Mouse (Mus musculus): ENCODE measurements at regions not wholly inside any gene's neighbourhood (a gene's known extent, or its start where the extent isn't known, plus 50 kb on each side); places are given as distances from the start of the nearest gene placed in this dataset.

DNA sequence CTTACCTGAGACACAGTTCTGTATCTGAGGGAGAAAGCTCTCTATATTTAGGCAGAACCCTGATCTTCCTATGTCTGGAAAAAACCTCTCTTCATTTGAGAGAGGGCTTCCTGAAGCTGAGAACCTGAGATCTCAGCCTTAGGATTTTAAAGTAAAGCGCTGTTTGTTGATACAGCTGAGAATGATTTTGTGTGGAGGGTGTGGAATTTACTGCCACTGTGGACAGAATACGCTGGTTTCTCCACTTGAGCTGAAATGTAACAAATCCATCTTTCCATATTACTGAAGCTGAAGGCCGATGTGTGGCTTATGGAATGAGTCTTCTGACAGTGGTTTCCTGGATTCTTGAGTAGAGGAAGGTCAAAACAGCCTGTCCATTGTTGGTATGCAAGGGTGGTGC is 225.2 kb upstream of the Thbs1 start:
- TF ChIP-seq POLR2A (IDR thresholded peaks at IDR 0.05; ENCODE audit: low read depth, low read length) (no peak), CTCF (IDR thresholded peaks at IDR 0.05; ENCODE audit: extremely low read depth, insufficient read length, insufficient replicate concordance, low read depth, low read length) (no peak)

Measured in small intestine, adult 2 months (tissue).